Mouse (Mus musculus) liver, embryonic 13.5 days (tissue): ENCODE data around the gene Coa4. TPM values are rescaled to one million over a fixed set of nuclear protein-coding genes. Genes with fewer than 3 reads are reported as not detected.
"Not testable (repeated sequence)": the region's sequence is repeated elsewhere in the genome, so short reads cannot be mapped to it uniquely, and the experiment has no call there.

Experiments
- ATAC-seq: fragments of 200-750 bp; cut with Nextera tagmentation; 2 replicates; pipeline ENCODE4 v1.8.0; 2017; ENCODE audit warnings: low read depth, mild to moderate bottlenecking, moderate number of reproducible peaks, moderate library complexity
- DNase-seq: peaks from one replicate; pipeline ENCODE4 v3.0.0; 2022
- H3K27ac ChIP-seq: fragments of 300-500 bp; sonication (generic); 2 replicates; pipeline ENCODE4 v1.5.1; 2015; ENCODE audit warnings: moderate library complexity, mild to moderate bottlenecking, inconsistent platforms
- H3K27me3 ChIP-seq: fragments of 300-500 bp; sonication (generic); 2 replicates; pipeline ENCODE4 v1.6.1; 2015; ENCODE audit warnings: mild to moderate bottlenecking, inconsistent platforms
- H3K36me3 ChIP-seq: fragments of 300-500 bp; sonication (generic); 2 replicates; pipeline ENCODE4 v1.6.1; 2015; ENCODE audit warnings: mild to moderate bottlenecking, inconsistent platforms
- H3K4me1 ChIP-seq: fragments of 300-500 bp; sonication (generic); replicated peaks from 2 replicates; pipeline ENCODE4 v1.6.1; 2015; ENCODE audit warnings: inconsistent platforms
- H3K4me2 ChIP-seq: fragments of 300-500 bp; sonication (generic); 2 replicates; pipeline ENCODE4 v1.6.1; 2015; ENCODE audit warnings: inconsistent platforms, mild to moderate bottlenecking, moderate library complexity
- H3K4me3 ChIP-seq: fragments of 300-500 bp; sonication (generic); replicated peaks from 2 replicates; pipeline ENCODE4 v1.5.1; 2015; ENCODE audit warnings: mild to moderate bottlenecking, inconsistent platforms
- H3K9ac ChIP-seq: fragments of 300-500 bp; sonication (generic); 2 replicates; pipeline ENCODE4 v1.6.1; 2015; ENCODE audit warnings: mild to moderate bottlenecking, inconsistent platforms
- H3K9me3 ChIP-seq: fragments of 300-500 bp; sonication (generic); replicated peaks from 2 replicates; pipeline ENCODE4 v1.6.1; 2016; ENCODE audit warnings: inconsistent platforms
- WGBS: fragments of 180-500 bp; shearing (Covaris S2); methylation state at CpG from one replicate; pipeline ENCODE4 v1.1.7; 2015; ENCODE audit not compliant: insufficient replicate concordance; 5-methylcytosine and 5-hydroxymethylcytosine counted together
- polyA plus RNA-seq: library from polyadenylated mRNA; unstranded; fragments of >200 nt; fragmentation: Nextera tagmentation; extraction: Ambion mirVana; gene quantifications from 2 replicates; pipeline ENCODE4 v1.2.1, GENCODE M21; 2015

The Coa4 gene
- polyA plus RNA-seq, 1 experiment from 2014 or later, result 14.3 TPM

DNA sequence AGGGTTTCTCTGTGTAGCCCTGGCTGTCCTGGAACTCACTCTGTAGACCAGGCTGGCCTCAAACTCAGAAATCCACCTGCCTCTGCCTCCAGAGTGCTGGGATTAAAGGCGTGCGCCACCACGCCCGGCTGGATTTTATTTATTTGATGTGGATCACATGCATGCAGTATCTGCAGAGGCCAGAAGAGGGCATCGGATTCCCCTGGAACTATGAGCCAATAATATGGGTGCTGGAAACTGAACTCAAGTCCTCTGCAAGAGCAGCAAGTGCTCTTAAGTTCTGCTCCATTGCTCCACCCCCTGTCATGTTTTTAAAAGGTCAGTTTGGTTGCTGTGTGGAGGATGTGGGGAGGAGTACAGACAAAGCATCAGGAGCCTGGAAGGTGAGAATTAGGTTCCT is 30.4 kb downstream of the Coa4 start:
- WGBS, result 78% methylated on average over 5 of the region's 5 CpGs
- not testable (repeated sequence) for H3K4me2 ChIP-seq, H3K4me3 ChIP-seq, H3K9me3 ChIP-seq, H3K27ac ChIP-seq, ATAC-seq, H3K27me3 ChIP-seq, H3K9ac ChIP-seq, DNase-seq
- Histone ChIP-seq H3K36me3 (peaks cover 18% of the 10 kb centered on the region; the same call in 1 of the 2 replicates), H3K4me1 (peaks cover 40% of the 10 kb centered on the region)

DNA sequence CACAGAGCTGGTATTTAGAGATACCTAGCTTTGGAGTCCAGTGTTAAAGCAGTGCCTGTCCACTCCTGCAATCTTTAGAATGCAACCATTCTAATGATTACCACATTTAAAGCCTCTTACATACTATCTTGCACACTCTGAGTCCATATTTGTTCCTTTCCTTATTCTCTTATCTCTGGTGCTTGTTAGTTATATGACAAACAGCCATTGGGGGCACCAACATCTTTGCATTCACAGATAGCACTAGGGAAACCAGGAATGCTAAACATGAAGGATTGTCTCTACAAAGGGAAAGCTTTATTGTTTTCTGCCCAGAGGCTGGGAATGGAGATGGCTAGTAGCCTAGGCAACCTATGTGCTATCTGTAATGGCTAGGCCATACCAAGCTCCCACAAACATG is 33.0 kb downstream of the Coa4 start:
- no peaks in the 10 kb centered on the region for H3K27me3 ChIP-seq
- no peak overlapping the region for H3K9ac ChIP-seq
- H3K27ac ChIP-seq, result peak overlapping the region; percentile 78
- H3K4me2 ChIP-seq, result peak overlapping the region; percentile 4; the same call in 1 of the 2 replicates
- H3K36me3 ChIP-seq, result peaks cover 19% of the 10 kb centered on the region; the same call in 1 of the 2 replicates
- peaks cover 56% of the 10 kb centered on the region for H3K4me1 ChIP-seq
- DNase-seq (peak; percentile 33), ATAC-seq (peak; percentile 62)
- H3K4me3 ChIP-seq, result no peak overlapping the region
- no peaks in the 10 kb centered on the region for H3K9me3 ChIP-seq

DNA sequence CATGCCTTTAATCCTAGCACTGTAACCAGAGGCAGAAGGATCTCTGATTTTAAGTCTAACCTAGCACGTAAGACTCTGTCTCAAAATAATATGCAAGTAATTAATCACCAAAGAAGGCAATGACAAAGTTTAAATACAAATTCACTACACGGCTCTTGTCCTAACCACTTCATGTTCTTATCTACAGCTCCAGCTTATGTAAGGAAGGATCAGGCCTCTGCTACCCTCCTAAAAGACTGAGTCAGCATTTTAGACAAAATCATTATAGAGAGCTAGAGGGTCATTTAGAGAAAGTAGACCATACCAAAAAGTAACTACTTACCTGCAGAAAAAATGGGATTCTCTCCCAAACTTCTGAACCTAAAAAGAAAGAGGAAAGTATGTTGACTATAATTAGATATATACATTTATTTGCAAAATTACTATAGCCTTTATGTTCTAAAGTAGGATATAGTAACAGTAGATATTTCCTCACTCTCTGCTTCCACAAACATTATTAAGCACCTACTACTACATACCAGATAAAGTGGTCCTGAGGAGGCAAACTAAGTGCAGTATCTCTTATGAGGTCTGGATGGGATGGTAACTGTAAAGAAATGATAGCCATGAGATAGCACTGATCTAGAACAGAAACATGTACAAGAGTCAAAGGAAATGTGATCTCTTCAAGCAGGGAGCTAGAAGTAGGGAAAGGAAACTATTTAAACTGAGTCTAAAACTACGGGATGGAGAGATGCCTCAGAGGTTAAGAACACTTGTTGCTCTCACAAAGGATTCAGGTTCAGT is 34.3 kb downstream of the Coa4 start:
- H3K9me3 ChIP-seq, result no peaks in the 10 kb centered on the region
- no peaks in the 10 kb centered on the region for H3K27me3 ChIP-seq
- peaks cover 58% of the 10 kb centered on the region for H3K4me1 ChIP-seq
- peak overlapping the region; percentile 32 for H3K4me2 ChIP-seq
- peaks cover 16% of the 10 kb centered on the region; the same call in 1 of the 2 replicates for H3K36me3 ChIP-seq
- no peak overlapping the region for H3K4me3 ChIP-seq
- DNase-seq, result no peak
- ATAC-seq, result peak; percentile 90
- 25% methylated on average over 3 of the region's 3 CpGs for WGBS
- H3K9ac ChIP-seq, result 0 out of 2 replicates have a peak overlapping the region, but pooled peaks have one; percentile 5
- H3K27ac ChIP-seq, result peak overlapping the region; percentile 82

DNA sequence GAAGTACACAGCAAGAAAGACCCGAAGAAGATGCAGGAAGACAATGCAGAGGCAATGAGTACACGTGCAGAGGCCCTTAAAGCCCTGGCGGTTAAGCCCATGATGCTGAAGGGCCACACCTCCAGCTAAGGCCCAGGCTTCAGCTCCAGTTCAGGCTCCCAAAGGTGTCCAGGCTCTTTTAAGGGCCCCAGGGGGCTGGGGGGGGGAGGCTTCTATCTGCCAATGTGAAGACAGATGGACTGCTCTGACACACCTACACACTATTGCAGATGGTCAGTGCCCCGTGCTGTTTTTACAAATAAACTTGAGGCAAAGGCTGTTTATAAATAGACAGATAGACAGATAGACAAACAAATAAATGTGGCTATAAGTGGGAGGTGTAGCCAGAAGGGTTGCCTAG is 35.2 kb downstream of the Coa4 start:
- no peak for DNase-seq
- H3K4me3 ChIP-seq, result no peak overlapping the region
- H3K36me3 ChIP-seq, result peaks cover 16% of the 10 kb centered on the region; the same call in 1 of the 2 replicates
- peaks cover 58% of the 10 kb centered on the region for H3K4me1 ChIP-seq
- no peak overlapping the region for H3K4me2 ChIP-seq
- WGBS, result 67% methylated on average over 4 of the region's 4 CpGs
- peak overlapping the region; percentile 82 for H3K27ac ChIP-seq
- no peak for ATAC-seq
- no peaks in the 10 kb centered on the region for H3K27me3 ChIP-seq
- H3K9me3 ChIP-seq, result no peaks in the 10 kb centered on the region
- no peak overlapping the region for H3K9ac ChIP-seq

DNA sequence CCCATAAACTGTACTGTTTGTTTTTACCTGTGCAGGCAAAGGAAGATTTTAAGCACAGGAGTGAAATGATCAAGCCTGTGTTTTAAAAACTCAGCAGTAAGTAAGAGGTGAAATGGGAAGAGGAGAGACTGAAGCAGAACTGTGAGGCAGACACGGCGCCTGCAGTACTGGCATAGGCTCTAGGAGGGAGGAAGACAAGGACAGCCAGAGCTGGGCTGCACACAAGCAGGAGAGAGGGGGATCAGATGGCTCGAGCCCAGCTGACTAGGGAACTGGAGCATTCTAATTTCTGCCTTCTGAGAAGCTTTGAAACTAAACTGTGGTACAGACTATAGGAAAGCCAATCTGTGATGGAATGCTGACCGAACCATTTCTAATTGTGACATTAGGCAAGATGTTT is 35.8 kb downstream of the Coa4 start:
- Histone ChIP-seq H3K9ac (peak overlapping the region; percentile 40; the same call in 1 of the 2 replicates), H3K4me1 (peaks cover 58% of the 10 kb centered on the region), H3K4me2 (no peak overlapping the region), H3K27me3 (no peaks in the 10 kb centered on the region), H3K9me3 (no peaks in the 10 kb centered on the region), H3K27ac (peak overlapping the region; percentile 82), H3K4me3 (no peak overlapping the region), H3K36me3 (peaks cover 9% of the 10 kb centered on the region; the same call in 1 of the 2 replicates)
- ATAC-seq (no peak), DNase-seq (no peak)
- WGBS, result 76% methylated on average over 4 of the region's 4 CpGs

DNA sequence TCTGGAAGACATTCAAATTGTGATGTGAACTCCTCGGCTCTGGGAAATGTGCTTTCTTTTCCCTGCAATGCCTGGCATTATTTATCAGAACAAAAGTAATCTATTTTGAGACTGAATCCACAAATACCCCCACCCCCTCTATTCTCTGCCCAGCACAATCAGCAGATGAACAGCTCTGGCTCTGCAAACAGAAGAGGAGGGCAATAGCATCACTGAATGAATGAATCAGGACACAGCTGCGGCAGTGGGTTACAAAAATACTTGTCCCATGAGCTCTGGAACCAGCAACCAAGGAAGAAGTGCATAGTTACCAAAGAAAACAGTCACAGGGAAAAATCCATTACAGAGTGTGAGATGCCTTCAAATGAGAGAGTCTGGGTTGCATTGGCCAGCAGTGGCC is 41.9 kb downstream of the Coa4 start:
- Histone ChIP-seq H3K4me1 (peaks cover 41% of the 10 kb centered on the region), H3K4me2 (no peak overlapping the region), H3K9me3 (no peaks in the 10 kb centered on the region), H3K27ac (peak overlapping the region; percentile 37; the same call in 1 of the 2 replicates), H3K9ac (0 out of 2 replicates have a peak overlapping the region, but pooled peaks have one; percentile 20), H3K4me3 (no peak overlapping the region), H3K27me3 (no peaks in the 10 kb centered on the region), H3K36me3 (peaks cover 9% of the 10 kb centered on the region; the same call in 1 of the 2 replicates)
- WGBS, result 67% methylated on average over 2 of the region's 2 CpGs
- ATAC-seq (no peak), DNase-seq (no peak)

DNA sequence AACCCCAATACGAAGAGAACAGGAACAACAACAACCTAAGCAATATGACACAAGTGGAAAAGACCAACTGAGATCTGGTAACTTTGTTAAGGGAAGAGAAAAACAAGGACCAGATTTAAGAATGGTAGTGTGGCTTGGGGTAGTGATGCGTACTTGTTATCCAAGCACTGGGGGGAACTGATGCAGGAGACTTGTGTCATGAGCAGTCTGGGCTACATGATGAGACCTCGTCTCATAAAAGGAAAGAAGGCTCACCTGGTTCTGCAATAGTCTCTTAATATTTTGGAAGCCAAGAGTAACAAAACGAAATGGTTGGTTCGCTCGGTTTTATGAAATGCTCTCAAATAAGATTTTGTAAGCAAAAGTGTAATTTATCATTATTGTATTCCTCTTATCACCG is 45.4 kb downstream of the Coa4 start:
- Histone ChIP-seq H3K9me3 (no peaks in the 10 kb centered on the region), H3K4me1 (peaks cover 32% of the 10 kb centered on the region), H3K27me3 (no peaks in the 10 kb centered on the region), H3K4me2 (peak overlapping the region; percentile 70), H3K9ac (peak overlapping the region; percentile 82), H3K36me3 (peaks cover 5% of the 10 kb centered on the region; the same call in 1 of the 2 replicates), H3K27ac (no peak overlapping the region), H3K4me3 (peak overlapping the region; percentile 71)
- no peak for ATAC-seq
- 33% methylated on average over 7 of the region's 7 CpGs for WGBS
- no peak for DNase-seq

DNA sequence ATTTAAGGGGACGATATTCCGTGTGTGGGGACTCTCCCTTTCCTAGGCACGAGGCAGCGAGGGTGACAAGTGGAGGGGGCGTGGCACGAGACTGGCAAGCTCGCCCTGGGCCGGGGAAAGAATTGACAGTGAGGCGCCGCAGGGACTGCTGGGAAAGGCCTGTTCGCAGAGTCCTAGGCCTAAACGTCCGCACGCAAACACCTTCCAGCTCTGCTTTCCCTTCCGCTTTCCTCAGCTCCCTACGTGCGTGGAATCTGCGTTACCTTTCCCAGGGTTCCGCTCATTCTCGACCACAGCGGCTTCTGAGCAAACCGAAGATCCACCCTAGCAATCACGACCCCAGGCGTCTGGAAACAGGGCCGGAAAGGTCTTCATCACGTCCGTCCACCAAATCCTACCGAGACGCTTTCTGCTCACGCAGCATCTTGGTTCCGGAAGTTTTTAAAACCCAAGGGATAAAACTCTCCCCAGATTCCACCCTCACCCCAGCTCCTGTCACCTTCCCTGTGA is 45.9 kb downstream of the Coa4 start:
- Histone ChIP-seq H3K36me3 (peaks cover 5% of the 10 kb centered on the region; the same call in 1 of the 2 replicates), H3K4me1 (peaks cover 32% of the 10 kb centered on the region), H3K4me2 (peak overlapping the region; percentile 70), H3K27me3 (no peaks in the 10 kb centered on the region), H3K9me3 (no peaks in the 10 kb centered on the region), H3K9ac (peak overlapping the region; percentile 82), H3K4me3 (peak overlapping the region; percentile 71), H3K27ac (peak overlapping the region; percentile 84)
- DNase-seq, result peak; percentile 87
- WGBS, result under 1% methylated on average over 31 of the region's 31 CpGs
- ATAC-seq, result peak; percentile 95

DNA sequence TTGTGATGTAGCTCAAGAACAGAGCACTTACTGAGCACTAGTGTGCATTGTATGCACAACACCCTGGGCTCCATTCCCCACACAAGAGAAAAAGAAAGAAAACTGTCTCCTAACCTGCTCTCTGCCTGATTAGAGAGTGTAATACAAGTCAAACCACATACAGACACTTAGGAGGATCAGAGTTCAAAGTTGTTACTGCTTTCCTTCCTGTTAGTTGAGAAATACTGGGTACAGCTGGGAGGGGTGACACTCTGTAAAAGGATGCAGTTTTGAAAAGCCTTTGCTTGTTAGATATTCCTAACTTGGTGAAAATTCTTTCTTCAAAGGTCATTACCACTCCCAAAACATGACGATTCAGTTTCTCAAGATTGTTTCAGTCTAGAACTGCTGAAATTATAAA is 52.9 kb downstream of the Coa4 start:
- H3K27me3 ChIP-seq, result no peaks in the 10 kb centered on the region
- ATAC-seq, result no peak
- 58% methylated on average over 1 of the region's 1 CpGs for WGBS
- H3K36me3 ChIP-seq, result no peaks in the 10 kb centered on the region
- peaks cover 11% of the 10 kb centered on the region for H3K4me1 ChIP-seq
- no peaks in the 10 kb centered on the region for H3K9me3 ChIP-seq
- H3K4me3 ChIP-seq, result no peak overlapping the region
- no peak overlapping the region for H3K4me2 ChIP-seq
- no peak for DNase-seq
- H3K9ac ChIP-seq, result peak overlapping the region; percentile 5; the same call in 1 of the 2 replicates
- peak overlapping the region; percentile 60 for H3K27ac ChIP-seq
